Mouse (Mus musculus): ENCODE measurements at regions not wholly inside any gene's neighbourhood (a gene's known extent, or its start where the extent isn't known, plus 50 kb on each side); places are given as distances from the start of the nearest gene placed in this dataset.

- Histone ChIP-seq H3K36me3 (replicated peaks) (no peaks in the 10 kb centered on the region), H3K27ac (replicated peaks) (no peak overlapping the region), H3K9ac (no peak overlapping the region), H3K9me3 (replicated peaks) (no peaks in the 10 kb centered on the region), H3K4me2 (no peak overlapping the region), H3K4me3 (replicated peaks) (no peak overlapping the region), H3K27me3 (no peaks in the 10 kb centered on the region), H3K4me1 (replicated peaks) (no peaks in the 10 kb centered on the region; the same call in 1 of the 2 replicates)
- ATAC-seq (ENCODE audit: insufficient read depth), result no peak
- WGBS (ENCODE audit: insufficient replicate concordance), result 44% methylated on average over 13 of the region's 13 CpGs
These were observed 84.3 kb upstream of the Rbpj start for GRCm38 (mm10) chr5:53381492-53382199.

DNA sequence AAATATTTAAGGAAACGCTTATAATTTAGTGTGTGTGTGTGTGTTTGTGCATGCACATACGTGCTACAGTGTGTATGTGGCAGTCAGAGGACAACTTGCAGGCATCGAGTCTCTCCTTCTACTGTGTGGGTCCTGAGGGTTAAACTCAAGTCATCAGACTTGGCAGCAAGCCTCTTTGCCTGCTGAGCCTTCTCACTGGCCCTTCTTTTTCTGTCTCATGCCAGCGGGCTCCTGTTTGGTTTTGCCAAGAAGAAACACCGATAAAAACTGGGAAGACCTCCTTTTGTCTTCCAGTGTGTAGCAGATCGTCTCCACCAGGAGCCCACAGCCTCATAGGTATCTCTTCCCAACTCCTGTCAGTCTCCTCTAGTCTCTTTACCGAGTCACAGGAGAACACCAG is 81.9 kb upstream of the Rbpj start:
- no peaks in the 10 kb centered on the region for H3K36me3 ChIP-seq (replicated peaks)
- no peaks in the 10 kb centered on the region for H3K27me3 ChIP-seq
- no peak overlapping the region for H3K4me2 ChIP-seq
- no peaks in the 10 kb centered on the region for H3K9me3 ChIP-seq (replicated peaks)
- H3K4me1 ChIP-seq (replicated peaks), result no peaks in the 10 kb centered on the region
- H3K9ac ChIP-seq, result no peak overlapping the region
- ATAC-seq (ENCODE audit: insufficient read depth), result no peak
- H3K27ac ChIP-seq (replicated peaks), result no peak overlapping the region
- H3K4me3 ChIP-seq (replicated peaks), result no peak overlapping the region
- 69% methylated on average over 7 of the region's 7 CpGs for WGBS (ENCODE audit: insufficient replicate concordance)

- H3K36me3 ChIP-seq (replicated peaks), result no peaks in the 10 kb centered on the region
- no peak overlapping the region for H3K4me2 ChIP-seq
- H3K27ac ChIP-seq (replicated peaks), result no peak overlapping the region
- H3K27me3 ChIP-seq, result no peaks in the 10 kb centered on the region
- no peaks in the 10 kb centered on the region for H3K4me1 ChIP-seq (replicated peaks)
- WGBS (ENCODE audit: insufficient replicate concordance), result 54% methylated on average over 3 of the region's 3 CpGs
- no peaks in the 10 kb centered on the region for H3K9me3 ChIP-seq (replicated peaks)
- no peak overlapping the region for H3K4me3 ChIP-seq (replicated peaks)
- H3K9ac ChIP-seq, result no peak overlapping the region
- ATAC-seq (ENCODE audit: insufficient read depth), result no peak
These were observed 80.3 kb upstream of the Rbpj start for GRCm38 (mm10) chr5:53385513-53386148.

GRCm38 (mm10) chr5:53393571-53393970 is 72.4 kb upstream of the Rbpj start:
- Histone ChIP-seq H3K4me1 (replicated peaks) (no peaks in the 10 kb centered on the region), H3K4me2 (no peak overlapping the region), H3K36me3 (replicated peaks) (no peaks in the 10 kb centered on the region), H3K9ac (no peak overlapping the region), H3K27me3 (no peaks in the 10 kb centered on the region), H3K27ac (replicated peaks) (no peak overlapping the region), H3K9me3 (replicated peaks) (no peaks in the 10 kb centered on the region), H3K4me3 (replicated peaks) (no peak overlapping the region)
- WGBS (ENCODE audit: insufficient replicate concordance), result 62% methylated on average over 2 of the region's 2 CpGs
- no peak for ATAC-seq (ENCODE audit: insufficient read depth)

GRCm38 (mm10) chr5:53394560-53394959 is 71.4 kb upstream of the Rbpj start:
- no peak overlapping the region for H3K27ac ChIP-seq (replicated peaks)

DNA sequence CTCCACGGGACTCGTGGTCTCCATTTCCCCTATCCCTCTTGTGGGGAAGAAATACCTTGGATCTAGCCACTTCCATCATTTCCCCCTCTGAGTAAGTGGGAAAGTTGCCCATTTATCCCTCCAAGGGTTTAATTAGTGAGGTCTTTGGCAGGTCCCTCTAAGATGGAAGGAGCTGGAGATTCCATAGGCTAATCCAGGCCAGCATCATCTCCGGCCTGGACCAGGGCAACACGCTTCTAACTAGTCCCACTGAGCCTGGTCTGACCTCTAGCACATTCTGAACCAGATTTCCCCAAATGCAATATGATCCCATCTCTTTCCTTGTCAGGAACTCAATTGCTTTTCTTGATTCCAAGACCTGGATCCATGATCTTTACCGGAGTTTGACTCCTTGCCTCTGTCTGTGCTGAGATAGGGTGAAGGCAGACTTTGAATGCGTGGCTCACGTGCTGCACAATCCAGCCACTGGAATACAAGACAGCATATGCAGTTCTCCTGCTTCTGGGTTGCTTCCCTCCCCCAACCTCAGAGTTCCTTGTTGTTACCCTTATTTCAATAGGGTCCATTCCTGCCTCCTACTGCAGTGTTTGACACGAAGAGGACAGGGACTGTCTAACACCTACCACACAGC is 67.4 kb upstream of the Rbpj start:
- WGBS (ENCODE audit: insufficient replicate concordance), result 64% methylated on average over 8 of the region's 8 CpGs
- no peaks in the 10 kb centered on the region; the same call in 1 of the 2 replicates for H3K4me1 ChIP-seq (replicated peaks)
- H3K4me2 ChIP-seq, result no peak overlapping the region
- no peak overlapping the region for H3K9ac ChIP-seq
- no peaks in the 10 kb centered on the region for H3K9me3 ChIP-seq (replicated peaks)
- ATAC-seq (ENCODE audit: insufficient read depth), result no peak
- no peak overlapping the region for H3K4me3 ChIP-seq (replicated peaks)
- no peaks in the 10 kb centered on the region for H3K27me3 ChIP-seq
- no peak overlapping the region for H3K27ac ChIP-seq (replicated peaks)
- H3K36me3 ChIP-seq (replicated peaks), result no peaks in the 10 kb centered on the region

More at GRCm38 (mm10) chr5:53394560-53394959, 71.4 kb upstream of the Rbpj start:
- H3K4me3 ChIP-seq (replicated peaks), result no peak overlapping the region
- WGBS (ENCODE audit: insufficient replicate concordance), result 71% methylated on average over 3 of the region's 3 CpGs
- ATAC-seq (ENCODE audit: insufficient read depth), result no peak
- no peaks in the 10 kb centered on the region for H3K9me3 ChIP-seq (replicated peaks)
- H3K27me3 ChIP-seq, result no peaks in the 10 kb centered on the region
- no peak overlapping the region for H3K9ac ChIP-seq
- no peaks in the 10 kb centered on the region for H3K4me1 ChIP-seq (replicated peaks)
- no peak overlapping the region for H3K4me2 ChIP-seq
- no peaks in the 10 kb centered on the region for H3K36me3 ChIP-seq (replicated peaks)

GRCm38 (mm10) chr5:53401093-53401492 is 64.9 kb upstream of the Rbpj start:
- Histone ChIP-seq H3K4me1 (replicated peaks) (no peaks in the 10 kb centered on the region; the same call in 1 of the 2 replicates), H3K36me3 (replicated peaks) (no peaks in the 10 kb centered on the region), H3K4me2 (no peak overlapping the region), H3K9me3 (replicated peaks) (no peaks in the 10 kb centered on the region), H3K9ac (no peak overlapping the region), H3K27ac (replicated peaks) (no peak overlapping the region), H3K4me3 (replicated peaks) (no peak overlapping the region), H3K27me3 (no peaks in the 10 kb centered on the region)
- ATAC-seq (ENCODE audit: insufficient read depth), result no peak
- WGBS (ENCODE audit: insufficient replicate concordance), result 49% methylated on average over 4 of the region's 4 CpGs

DNA sequence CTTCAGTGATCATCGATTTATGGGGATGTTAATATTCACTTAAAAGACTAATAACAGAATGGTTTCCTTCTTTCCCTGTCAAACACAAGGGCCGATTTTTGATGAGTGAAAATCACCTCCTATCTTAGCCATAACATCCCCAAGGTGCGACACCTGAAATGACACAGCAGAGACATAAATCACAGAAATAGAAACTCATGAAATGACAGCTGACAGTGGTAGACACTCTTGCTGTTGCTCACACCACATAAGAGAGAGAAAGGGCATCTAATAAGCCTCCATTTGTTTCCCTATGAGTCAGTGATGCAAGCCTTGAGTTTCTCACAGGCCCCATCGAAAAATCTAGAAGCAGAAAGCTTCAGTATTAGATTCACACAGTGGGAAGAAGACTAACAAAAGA is 63.9 kb upstream of the Rbpj start:
- Histone ChIP-seq H3K4me1 (replicated peaks) (no peaks in the 10 kb centered on the region; the same call in 1 of the 2 replicates), H3K36me3 (replicated peaks) (no peaks in the 10 kb centered on the region), H3K27me3 (no peaks in the 10 kb centered on the region), H3K9me3 (replicated peaks) (no peaks in the 10 kb centered on the region), H3K4me3 (replicated peaks) (no peak overlapping the region), H3K9ac (no peak overlapping the region), H3K27ac (replicated peaks) (no peak overlapping the region), H3K4me2 (no peak overlapping the region)
- no peak for ATAC-seq (ENCODE audit: insufficient read depth)
- WGBS (ENCODE audit: insufficient replicate concordance), result 48% methylated on average over 4 of the region's 4 CpGs

- no peak overlapping the region for H3K9ac ChIP-seq
- no peak for ATAC-seq (ENCODE audit: insufficient read depth)
- H3K4me1 ChIP-seq (replicated peaks), result no peaks in the 10 kb centered on the region; the same call in 1 of the 2 replicates
- H3K27me3 ChIP-seq, result no peaks in the 10 kb centered on the region
- no peak overlapping the region for H3K4me2 ChIP-seq
- no peaks in the 10 kb centered on the region for H3K36me3 ChIP-seq (replicated peaks)
- WGBS (ENCODE audit: insufficient replicate concordance), result 13% methylated on average over 9 of the region's 9 CpGs
- H3K4me3 ChIP-seq (replicated peaks), result no peak overlapping the region
- H3K9me3 ChIP-seq (replicated peaks), result no peaks in the 10 kb centered on the region
- no peak overlapping the region for H3K27ac ChIP-seq (replicated peaks)
These were observed 63.3 kb upstream of the Rbpj start for GRCm38 (mm10) chr5:53402619-53403151.

DNA sequence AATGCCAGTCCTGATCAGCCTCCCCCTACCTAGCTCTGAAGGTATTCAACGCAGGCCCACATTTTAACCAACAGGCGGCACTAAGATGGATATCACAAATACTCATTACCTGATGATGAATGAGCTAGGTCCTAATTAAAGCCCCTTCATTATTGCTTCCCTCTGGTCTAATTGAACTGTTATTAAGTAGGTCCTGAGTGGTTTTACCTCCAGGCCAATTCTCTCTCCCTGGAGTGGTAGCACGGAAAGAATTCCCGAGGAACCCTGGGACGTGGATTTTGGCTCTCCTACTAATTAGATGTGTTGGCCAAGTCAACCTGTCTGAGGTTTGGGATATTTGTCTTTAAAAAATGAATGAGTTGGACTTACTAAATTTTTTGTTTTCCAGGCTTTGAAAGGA is 60.0 kb upstream of the Rbpj start:
- Histone ChIP-seq H3K4me1 (replicated peaks) (no peaks in the 10 kb centered on the region; the same call in 1 of the 2 replicates), H3K4me2 (no peak overlapping the region), H3K9me3 (replicated peaks) (no peaks in the 10 kb centered on the region), H3K36me3 (replicated peaks) (no peaks in the 10 kb centered on the region), H3K27me3 (no peaks in the 10 kb centered on the region), H3K4me3 (replicated peaks) (no peak overlapping the region), H3K9ac (no peak overlapping the region), H3K27ac (replicated peaks) (no peak overlapping the region)
- 69% methylated on average over 5 of the region's 5 CpGs for WGBS (ENCODE audit: insufficient replicate concordance)
- no peak for ATAC-seq (ENCODE audit: insufficient read depth)

DNA sequence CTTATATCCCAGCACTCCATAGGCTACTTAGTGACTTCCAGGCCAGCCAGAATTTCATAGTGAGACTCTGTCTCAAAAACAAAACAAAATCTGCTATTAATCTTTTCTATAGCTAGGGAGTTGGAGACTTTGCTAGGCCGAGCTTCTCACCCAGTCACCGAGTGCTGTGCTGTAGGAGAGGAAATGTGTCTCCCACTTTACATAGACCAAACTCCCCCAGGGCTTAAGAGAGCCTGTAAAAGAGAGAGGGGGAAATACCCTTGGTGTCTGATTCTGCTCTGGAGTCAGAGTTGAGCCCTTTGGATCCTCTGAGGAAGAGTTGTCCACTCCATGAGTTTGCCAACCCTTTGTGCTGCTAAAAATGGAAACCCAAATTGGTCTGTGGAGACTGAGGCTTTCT is 58.3 kb upstream of the Rbpj start:
- Histone ChIP-seq H3K9me3 (replicated peaks) (no peaks in the 10 kb centered on the region), H3K4me2 (no peak overlapping the region), H3K36me3 (replicated peaks) (no peaks in the 10 kb centered on the region), H3K4me1 (replicated peaks) (no peaks in the 10 kb centered on the region; the same call in 1 of the 2 replicates), H3K27ac (replicated peaks) (no peak overlapping the region), H3K27me3 (no peaks in the 10 kb centered on the region), H3K4me3 (replicated peaks) (no peak overlapping the region), H3K9ac (no peak overlapping the region)
- 65% methylated on average over 2 of the region's 2 CpGs for WGBS (ENCODE audit: insufficient replicate concordance)
- ATAC-seq (ENCODE audit: insufficient read depth), result no peak

Measured in liver, embryonic 15.5 days (tissue).